Mouse (Mus musculus): ENCODE measurements at regions not wholly inside any gene's neighbourhood (a gene's known extent, or its start where the extent isn't known, plus 50 kb on each side); places are given as distances from the start of the nearest gene placed in this dataset.

GRCm38 (mm10) chr12:58550859-58551761 lies 282.0 kb upstream of the Clec14a start:
- Histone ChIP-seq H3K4me1 (ENCODE audit: control insufficient read depth, insufficient read depth, low read length) (peaks cover 2% of the 10 kb centered on the region), H3K4me3 (ENCODE audit: insufficient read depth, low read length) (no peak overlapping the region), H3K27ac (ENCODE audit: insufficient read depth, low read length) (no peak overlapping the region)
- no peak for TF ChIP-seq CTCF (IDR thresholded peaks at IDR 0.05; ENCODE audit: borderline replicate concordance, insufficient read depth, low read length)
- TF ChIP-seq POLR2A (IDR thresholded peaks at IDR 0.05; ENCODE audit: low read depth, low read length): no peak

GRCm38 (mm10) chr12:58545832-58546538 lies 276.9 kb upstream of the Clec14a start:
- no peak overlapping the region for H3K4me3 ChIP-seq (ENCODE audit: insufficient read depth, low read length)
- TF ChIP-seq POLR2A (IDR thresholded peaks at IDR 0.05; ENCODE audit: low read depth, low read length): no peak
- TF ChIP-seq CTCF (IDR thresholded peaks at IDR 0.05; ENCODE audit: borderline replicate concordance, insufficient read depth, low read length): no peak
- no peak overlapping the region for H3K27ac ChIP-seq (ENCODE audit: insufficient read depth, low read length)
- H3K4me1 ChIP-seq (ENCODE audit: control insufficient read depth, insufficient read depth, low read length): no peaks in the 10 kb centered on the region

DNA sequence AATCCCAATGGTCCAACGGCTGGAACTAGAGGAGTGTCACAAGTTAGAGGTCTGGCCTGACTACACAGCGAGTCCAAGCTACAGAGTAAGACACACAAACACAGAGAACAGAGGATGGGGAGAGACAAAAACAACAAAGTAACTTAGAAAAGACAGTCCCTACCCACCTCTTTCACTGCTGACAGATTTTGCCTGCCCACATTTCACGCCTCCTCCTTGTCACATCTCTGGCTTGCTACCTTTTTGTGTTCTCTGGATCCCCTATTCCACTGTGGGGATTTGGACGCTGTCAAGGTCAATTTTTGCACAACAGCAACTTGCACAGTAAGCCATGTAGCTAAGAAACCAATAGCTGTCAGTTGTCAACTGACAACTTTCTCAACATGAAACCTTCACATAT lies 275.8 kb upstream of the Clec14a start:
- TF ChIP-seq CTCF (IDR thresholded peaks at IDR 0.05; ENCODE audit: borderline replicate concordance, insufficient read depth, low read length) (no peak), POLR2A (IDR thresholded peaks at IDR 0.05; ENCODE audit: low read depth, low read length) (no peak)
- no peak overlapping the region for H3K4me3 ChIP-seq (ENCODE audit: insufficient read depth, low read length)

GRCm38 (mm10) chr12:58538305-58538719 lies 269.2 kb upstream of the Clec14a start:
- TF ChIP-seq CTCF (IDR thresholded peaks at IDR 0.05; ENCODE audit: borderline replicate concordance, insufficient read depth, low read length) (no peak), POLR2A (IDR thresholded peaks at IDR 0.05; ENCODE audit: low read depth, low read length) (no peak)
- no peak overlapping the region for H3K4me3 ChIP-seq (ENCODE audit: insufficient read depth, low read length)
- H3K27ac ChIP-seq (ENCODE audit: insufficient read depth, low read length): no peak overlapping the region
- no peaks in the 10 kb centered on the region for H3K4me1 ChIP-seq (ENCODE audit: control insufficient read depth, insufficient read depth, low read length)

More for the DNA sequence above, 275.8 kb upstream of the Clec14a start:
- Histone ChIP-seq H3K4me1 (ENCODE audit: control insufficient read depth, insufficient read depth, low read length) (no peaks in the 10 kb centered on the region), H3K27ac (ENCODE audit: insufficient read depth, low read length) (no peak overlapping the region)

- Histone ChIP-seq H3K4me1 (ENCODE audit: control insufficient read depth, insufficient read depth, low read length) (no peaks in the 10 kb centered on the region), H3K4me3 (ENCODE audit: insufficient read depth, low read length) (no peak overlapping the region), H3K27ac (ENCODE audit: insufficient read depth, low read length) (no peak overlapping the region)
- TF ChIP-seq CTCF (IDR thresholded peaks at IDR 0.05; ENCODE audit: borderline replicate concordance, insufficient read depth, low read length): no peak
- TF ChIP-seq POLR2A (IDR thresholded peaks at IDR 0.05; ENCODE audit: low read depth, low read length): no peak
Measured at GRCm38 (mm10) chr12:58537833-58538232, 268.7 kb upstream of the Clec14a start.

DNA sequence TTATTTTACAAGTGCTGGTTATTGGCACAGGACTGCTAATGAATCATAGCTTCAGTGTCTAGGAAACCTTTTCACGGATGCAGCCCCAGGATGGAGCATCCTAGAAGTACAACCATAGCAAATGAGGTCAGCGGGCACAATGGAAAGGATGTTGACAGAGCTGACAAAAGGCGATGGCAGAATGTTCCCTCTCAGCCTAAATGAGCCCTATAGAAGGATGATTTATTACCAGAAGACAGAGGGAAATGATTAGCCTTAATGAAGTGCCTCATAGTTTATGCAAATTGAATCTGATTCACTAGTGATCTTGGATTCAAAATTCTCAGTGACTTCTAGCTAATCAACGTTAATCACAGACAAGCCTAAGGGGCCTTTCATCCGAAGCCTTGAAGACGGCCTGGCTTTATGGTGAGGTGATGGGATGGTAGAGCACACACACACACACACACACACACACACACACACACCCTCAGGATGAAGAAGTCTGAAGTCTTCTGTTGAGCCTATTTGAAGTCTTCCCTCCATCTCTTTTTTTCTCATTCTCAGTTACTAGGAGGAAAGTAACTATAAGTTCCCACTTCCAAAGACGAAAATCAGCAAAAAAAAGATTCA lies 267.4 kb upstream of the Clec14a start:
- no peak overlapping the region for H3K27ac ChIP-seq (ENCODE audit: insufficient read depth, low read length)

GRCm38 (mm10) chr12:58530306-58530705 lies 261.2 kb upstream of the Clec14a start:
- H3K4me3 ChIP-seq (ENCODE audit: insufficient read depth, low read length): no peak overlapping the region
- TF ChIP-seq POLR2A (IDR thresholded peaks at IDR 0.05; ENCODE audit: low read depth, low read length): no peak
- no peak for TF ChIP-seq CTCF (IDR thresholded peaks at IDR 0.05; ENCODE audit: borderline replicate concordance, insufficient read depth, low read length)
- H3K4me1 ChIP-seq (ENCODE audit: control insufficient read depth, insufficient read depth, low read length): no peaks in the 10 kb centered on the region
- no peak overlapping the region for H3K27ac ChIP-seq (ENCODE audit: insufficient read depth, low read length)

More for the DNA sequence above, 267.4 kb upstream of the Clec14a start:
- no peak overlapping the region for H3K4me3 ChIP-seq (ENCODE audit: insufficient read depth, low read length)
- TF ChIP-seq CTCF (IDR thresholded peaks at IDR 0.05; ENCODE audit: borderline replicate concordance, insufficient read depth, low read length) (no peak), POLR2A (IDR thresholded peaks at IDR 0.05; ENCODE audit: low read depth, low read length) (no peak)
- H3K4me1 ChIP-seq (ENCODE audit: control insufficient read depth, insufficient read depth, low read length): no peaks in the 10 kb centered on the region

DNA sequence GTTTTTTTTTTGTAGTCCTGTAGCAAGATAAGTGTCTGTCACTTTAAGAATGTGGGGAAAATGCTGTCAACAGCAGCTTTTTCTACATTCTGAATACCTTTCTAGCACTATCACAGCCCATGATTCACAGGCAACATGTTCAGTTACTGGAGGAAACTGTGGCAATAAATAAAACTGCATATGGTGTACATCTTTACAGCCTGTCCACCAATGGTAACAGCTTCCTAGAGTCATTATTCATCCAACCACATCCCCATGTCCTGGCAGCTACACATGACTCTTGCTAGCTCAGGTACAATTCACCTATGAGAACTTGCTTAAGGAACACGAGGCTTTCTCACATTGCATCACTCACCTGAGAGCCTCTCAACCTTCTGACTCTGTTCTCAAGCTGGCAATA lies 247.7 kb upstream of the Clec14a start:
- TF ChIP-seq POLR2A (IDR thresholded peaks at IDR 0.05; ENCODE audit: low read depth, low read length): no peak
- no peak overlapping the region for H3K4me3 ChIP-seq (ENCODE audit: insufficient read depth, low read length)
- H3K27ac ChIP-seq (ENCODE audit: insufficient read depth, low read length): no peak overlapping the region; the same call in 1 of the 2 replicates
- 0 out of 2 replicates have a peak, but pooled peaks cover 3% of the 10 kb centered on the region for H3K4me1 ChIP-seq (ENCODE audit: control insufficient read depth, insufficient read depth, low read length)

DNA sequence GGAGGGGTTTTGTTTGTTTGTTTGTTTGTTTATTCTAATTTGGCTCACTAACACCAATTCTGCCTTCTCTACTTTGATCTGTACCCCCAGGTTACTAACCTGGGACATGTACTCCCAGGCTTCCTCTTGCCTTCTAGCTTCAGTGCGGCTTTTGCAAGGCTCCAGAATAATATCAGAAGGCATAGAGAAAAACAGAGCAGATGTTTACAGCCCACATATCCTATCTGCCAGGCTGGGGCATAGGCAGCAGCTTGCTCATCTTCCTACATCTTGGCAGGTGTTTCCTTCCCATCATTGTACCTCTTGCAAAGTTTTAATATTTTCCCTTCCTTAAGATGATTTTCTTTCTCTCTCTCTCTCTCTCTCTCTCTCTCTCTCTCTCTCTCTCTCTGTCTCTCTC lies 244.9 kb upstream of the Clec14a start:
- Histone ChIP-seq H3K27ac (ENCODE audit: insufficient read depth, low read length) (no peak overlapping the region), H3K4me3 (ENCODE audit: insufficient read depth, low read length) (no peak overlapping the region), H3K4me1 (ENCODE audit: control insufficient read depth, insufficient read depth, low read length) (0 out of 2 replicates have a peak, but pooled peaks cover 3% of the 10 kb centered on the region)
- no peak for TF ChIP-seq CTCF (IDR thresholded peaks at IDR 0.05; ENCODE audit: borderline replicate concordance, insufficient read depth, low read length)
- TF ChIP-seq POLR2A (IDR thresholded peaks at IDR 0.05; ENCODE audit: low read depth, low read length): no peak
